Mouse (Mus musculus): ENCODE data around the gene Cers2. TPM values are rescaled to one million over a fixed set of nuclear protein-coding genes. Genes with fewer than 3 reads are reported as not detected.

Gene Cers2
- polyA plus RNA-seq, 1 experiment from 2014 or later = 168 TPM

DNA sequence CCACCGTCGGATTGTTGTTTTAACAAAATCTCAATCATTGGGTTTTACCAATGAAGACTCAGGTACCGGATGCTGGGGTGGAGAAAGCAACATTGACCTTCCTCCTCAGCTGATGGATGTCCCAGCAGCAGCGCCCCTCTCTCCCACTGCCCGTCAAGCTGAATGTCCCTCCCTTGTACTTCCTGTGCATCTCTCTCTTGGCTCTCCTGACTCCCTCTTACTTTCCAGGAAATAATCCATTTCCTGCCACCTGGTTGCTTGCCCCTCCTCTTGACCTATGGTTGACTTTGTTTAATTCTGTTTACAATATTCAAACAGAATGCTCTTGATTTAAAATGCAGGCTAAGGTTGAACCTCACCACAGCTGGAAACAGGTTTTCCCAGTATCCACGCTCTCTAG is 24.4 kb upstream of the Cers2 start:
- no peaks in the 10 kb centered on the region for H3K27me3 ChIP-seq
- WGBS = 72% methylated on average over 6 of the region's 6 CpGs
- ATAC-seq (ENCODE audit: insufficient number of reproducible peaks, insufficient read depth, low FRiP score, low TSS enrichment, low read depth) = no peak
- H3K9ac ChIP-seq = no peak overlapping the region
- H3K9me3 ChIP-seq = no peaks in the 10 kb centered on the region
- 0 out of 2 replicates have a peak, but pooled peaks cover 3% of the 10 kb centered on the region for H3K4me1 ChIP-seq
- H3K4me2 ChIP-seq = no peak overlapping the region
- H3K4me3 ChIP-seq = no peak overlapping the region
- peaks cover 84% of the 10 kb centered on the region for H3K36me3 ChIP-seq
- no peak overlapping the region for H3K27ac ChIP-seq

DNA sequence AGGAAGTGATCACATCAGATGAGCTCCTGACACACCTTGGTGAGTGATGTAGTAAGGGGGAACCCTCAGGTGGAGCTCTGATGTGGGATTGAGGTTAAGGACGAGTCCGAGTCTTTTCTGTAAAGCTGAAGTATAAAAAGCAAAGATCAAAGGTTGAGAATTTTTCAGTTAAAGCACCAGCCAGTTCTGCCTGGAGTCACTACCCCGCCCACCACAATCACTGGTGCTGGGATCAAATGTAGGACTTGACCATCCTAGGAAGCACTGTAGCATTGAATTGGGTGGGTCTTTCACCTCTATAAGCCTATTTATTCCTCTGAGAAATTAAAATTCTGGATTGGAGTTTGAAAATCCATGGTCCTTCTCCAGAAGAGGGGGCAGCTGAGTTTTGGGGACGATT is 23.6 kb upstream of the Cers2 start:
- no peak overlapping the region for H3K4me2 ChIP-seq
- no peak for ATAC-seq (ENCODE audit: insufficient number of reproducible peaks, insufficient read depth, low FRiP score, low TSS enrichment, low read depth)
- H3K4me1 ChIP-seq = 0 out of 2 replicates have a peak, but pooled peaks cover 5% of the 10 kb centered on the region
- no peak overlapping the region for H3K9ac ChIP-seq
- no peak overlapping the region for H3K4me3 ChIP-seq
- H3K9me3 ChIP-seq = no peaks in the 10 kb centered on the region
- peaks cover 92% of the 10 kb centered on the region for H3K36me3 ChIP-seq
- WGBS = 84% methylated on average over 4 of the region's 4 CpGs
- no peak overlapping the region for H3K27ac ChIP-seq
- no peaks in the 10 kb centered on the region for H3K27me3 ChIP-seq

DNA sequence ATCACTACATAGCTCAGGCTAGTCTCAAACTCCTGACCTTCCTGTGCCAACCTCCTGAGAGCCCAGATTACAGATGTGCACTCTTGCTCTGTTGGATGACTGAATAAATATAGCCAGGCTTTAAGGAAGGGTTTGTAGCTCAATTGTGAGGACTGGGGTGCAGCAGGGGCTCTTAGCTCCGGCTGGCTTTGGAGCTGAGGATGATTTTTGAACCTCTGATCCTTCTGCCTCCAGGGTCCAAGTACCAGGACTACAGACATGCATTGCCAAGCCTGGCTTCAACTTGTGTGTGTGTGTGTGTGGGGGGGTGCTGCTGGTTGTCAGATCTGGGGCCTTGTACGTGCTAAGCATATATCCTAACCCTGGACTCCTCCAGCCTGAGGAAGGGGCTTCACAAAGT is 21.7 kb upstream of the Cers2 start:
- Histone ChIP-seq H3K9ac (no peak overlapping the region), H3K27me3 (no peaks in the 10 kb centered on the region), H3K4me3 (no peak overlapping the region), H3K4me1 (0 out of 2 replicates have a peak, but pooled peaks cover 4% of the 10 kb centered on the region), H3K9me3 (no peaks in the 10 kb centered on the region), H3K36me3 (peaks cover 95% of the 10 kb centered on the region), H3K4me2 (no peak overlapping the region), H3K27ac (no peak overlapping the region)
- ATAC-seq (ENCODE audit: insufficient number of reproducible peaks, insufficient read depth, low FRiP score, low TSS enrichment, low read depth) = no peak
- 90% methylated on average over 2 of the region's 2 CpGs for WGBS

DNA sequence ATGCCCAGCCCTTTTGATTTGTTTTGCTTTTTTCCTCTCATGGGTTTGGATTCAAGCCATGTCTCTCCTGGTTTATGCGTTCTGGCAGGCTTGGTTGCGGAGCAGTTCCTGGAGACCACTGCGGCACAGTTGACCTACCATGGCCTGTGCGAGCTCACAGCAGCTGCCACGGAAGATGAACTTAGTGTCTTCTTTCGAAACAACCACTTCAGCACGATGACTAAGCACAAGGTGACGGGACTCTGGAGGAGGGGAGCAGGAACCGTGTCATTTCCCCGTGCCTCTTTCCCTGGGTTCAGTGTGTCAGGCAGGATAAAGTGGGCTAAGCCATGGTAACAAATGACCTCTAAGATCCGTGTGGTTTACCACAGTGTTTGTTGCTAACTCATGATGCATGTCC is 21.1 kb upstream of the Cers2 start:
- WGBS = 79% methylated on average over 11 of the region's 11 CpGs

DNA sequence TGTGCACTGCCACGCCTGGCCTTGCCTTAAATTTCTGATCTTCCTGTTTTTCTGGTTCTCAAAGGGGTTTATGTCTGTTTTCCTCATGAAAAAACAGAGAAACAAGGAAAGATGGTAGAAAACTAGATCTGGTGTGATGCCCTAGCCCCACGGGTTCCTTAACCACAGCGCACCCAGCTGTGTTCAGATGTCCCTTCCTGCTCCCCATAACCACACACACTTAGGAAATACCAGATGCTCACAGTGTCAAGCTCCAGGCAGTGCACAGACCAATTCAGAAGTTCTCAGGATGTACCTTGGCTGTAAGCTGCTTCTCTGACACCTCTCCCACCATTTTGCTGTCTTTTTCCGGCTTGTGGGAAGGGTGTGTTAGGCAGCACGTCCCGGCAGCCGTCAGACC is 20.3 kb upstream of the Cers2 start:
- H3K27me3 ChIP-seq = no peaks in the 10 kb centered on the region
- H3K4me1 ChIP-seq = 0 out of 2 replicates have a peak, but pooled peaks cover 4% of the 10 kb centered on the region
- no peak overlapping the region for H3K9ac ChIP-seq
- peak overlapping the region; percentile 60; the same call in 1 of the 2 replicates for H3K27ac ChIP-seq
- H3K9me3 ChIP-seq = no peaks in the 10 kb centered on the region
- WGBS = 82% methylated on average over 7 of the region's 7 CpGs
- no peak overlapping the region for H3K4me2 ChIP-seq
- peaks cover 84% of the 10 kb centered on the region for H3K36me3 ChIP-seq
- ATAC-seq (ENCODE audit: insufficient number of reproducible peaks, insufficient read depth, low FRiP score, low TSS enrichment, low read depth) = no peak
- H3K4me3 ChIP-seq = no peak overlapping the region

More for the DNA sequence above, 21.1 kb upstream of the Cers2 start:
- no peak for ATAC-seq (ENCODE audit: insufficient number of reproducible peaks, insufficient read depth, low FRiP score, low TSS enrichment, low read depth)
- H3K4me3 ChIP-seq = no peak overlapping the region
- H3K9ac ChIP-seq = no peak overlapping the region
- H3K4me1 ChIP-seq = 0 out of 2 replicates have a peak, but pooled peaks cover 4% of the 10 kb centered on the region
- H3K4me2 ChIP-seq = no peak overlapping the region
- H3K27ac ChIP-seq = no peak overlapping the region
- H3K27me3 ChIP-seq = no peaks in the 10 kb centered on the region
- peaks cover 90% of the 10 kb centered on the region for H3K36me3 ChIP-seq
- H3K9me3 ChIP-seq = no peaks in the 10 kb centered on the region

DNA sequence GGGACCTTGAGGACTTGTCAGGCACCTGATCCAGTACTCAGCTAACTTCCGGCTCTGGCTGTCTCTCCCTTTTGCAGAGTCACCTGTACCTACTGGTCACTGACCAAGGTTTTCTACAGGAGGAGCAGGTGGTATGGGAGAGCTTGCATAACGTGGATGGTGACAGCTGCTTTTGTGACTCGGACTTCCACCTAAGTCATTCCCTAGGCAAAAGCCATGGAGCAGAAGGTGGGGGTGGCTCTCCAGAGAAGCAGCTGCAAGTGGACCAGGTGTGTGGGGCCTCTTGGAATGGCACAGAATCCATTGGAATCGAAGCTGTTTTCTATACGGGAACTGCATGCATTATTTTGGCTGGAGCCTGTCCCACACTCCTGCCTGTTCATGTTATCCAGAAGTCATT is 19.9 kb upstream of the Cers2 start:
- no peaks in the 10 kb centered on the region for H3K27me3 ChIP-seq
- H3K4me3 ChIP-seq = no peak overlapping the region
- H3K9ac ChIP-seq = no peak overlapping the region
- H3K9me3 ChIP-seq = no peaks in the 10 kb centered on the region
- ATAC-seq (ENCODE audit: insufficient number of reproducible peaks, insufficient read depth, low FRiP score, low TSS enrichment, low read depth) = no peak
- peaks cover 80% of the 10 kb centered on the region for H3K36me3 ChIP-seq
- H3K4me2 ChIP-seq = no peak overlapping the region
- 80% methylated on average over 5 of the region's 5 CpGs for WGBS
- 0 out of 2 replicates have a peak, but pooled peaks cover 4% of the 10 kb centered on the region for H3K4me1 ChIP-seq
- peak overlapping the region; percentile 60; the same call in 1 of the 2 replicates for H3K27ac ChIP-seq

DNA sequence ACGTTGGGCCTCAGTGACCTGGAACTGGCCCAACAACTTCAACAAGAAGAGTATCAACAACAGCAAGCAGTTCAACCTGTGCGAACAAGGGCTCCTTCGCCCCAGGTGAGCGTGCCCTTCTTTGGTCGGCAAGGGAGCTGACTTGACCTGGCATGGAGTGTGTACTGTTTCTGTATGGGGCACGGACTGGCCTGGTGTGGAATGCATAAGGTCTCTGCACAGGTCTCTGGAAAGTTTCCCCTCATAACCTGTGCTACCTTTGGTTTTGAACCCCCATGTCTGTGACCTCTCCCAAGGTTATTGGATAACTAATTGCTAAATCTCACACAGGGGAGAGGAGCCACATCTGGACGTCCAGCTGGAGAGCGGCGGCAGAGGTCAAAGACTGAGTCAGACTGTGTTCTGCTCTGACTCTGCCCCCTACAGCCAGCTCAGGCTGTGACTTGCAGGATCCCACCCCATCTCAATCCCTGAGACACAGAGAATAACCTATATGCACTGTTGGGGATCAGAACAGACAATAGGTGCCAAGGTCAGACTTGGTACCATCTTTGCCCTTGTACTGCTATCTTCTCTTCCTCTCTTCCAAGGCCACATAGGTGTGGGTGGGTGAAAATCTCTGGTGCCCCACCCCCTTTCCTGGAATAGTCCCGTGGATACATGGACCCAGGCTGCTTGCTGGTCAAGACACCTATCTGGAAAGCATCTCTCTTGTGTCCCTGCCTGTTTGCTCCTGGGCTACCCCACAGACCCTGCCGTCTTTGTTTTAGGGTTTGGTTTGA is 19.1 kb upstream of the Cers2 start:
- ATAC-seq (ENCODE audit: insufficient number of reproducible peaks, insufficient read depth, low FRiP score, low TSS enrichment, low read depth) = no peak
- H3K4me1 ChIP-seq = 0 out of 2 replicates have a peak, but pooled peaks cover 4% of the 10 kb centered on the region

DNA sequence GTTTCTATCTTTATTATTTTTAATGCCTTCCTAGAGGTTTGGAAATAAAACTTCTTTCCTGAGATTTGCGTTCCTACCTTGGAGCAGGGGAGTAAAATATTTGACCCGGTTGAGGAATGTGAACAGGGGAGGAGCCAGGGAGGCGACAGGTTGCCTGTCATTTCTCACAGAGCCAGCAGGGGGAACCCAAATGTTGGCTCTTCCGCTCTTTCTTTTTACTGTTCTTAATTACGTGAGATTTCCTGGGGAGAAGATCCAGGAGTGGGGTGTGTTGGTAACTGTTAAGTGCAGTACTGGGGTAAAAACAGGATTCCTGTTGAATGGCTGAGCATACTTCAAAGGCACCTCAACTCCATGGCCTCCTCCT is 18.5 kb upstream of the Cers2 start:
- H3K4me3 ChIP-seq = no peak overlapping the region
- H3K27ac ChIP-seq = no peak overlapping the region; the same call in 1 of the 2 replicates
- WGBS = 8% methylated on average over 5 of the region's 5 CpGs
- no peak for ATAC-seq (ENCODE audit: insufficient number of reproducible peaks, insufficient read depth, low FRiP score, low TSS enrichment, low read depth)
- no peak overlapping the region for H3K4me2 ChIP-seq
- H3K9me3 ChIP-seq = no peaks in the 10 kb centered on the region
- no peak overlapping the region for H3K9ac ChIP-seq
- H3K4me1 ChIP-seq = 0 out of 2 replicates have a peak, but pooled peaks cover 4% of the 10 kb centered on the region
- H3K27me3 ChIP-seq = no peaks in the 10 kb centered on the region
- peaks cover 66% of the 10 kb centered on the region for H3K36me3 ChIP-seq

More for the DNA sequence above, 19.1 kb upstream of the Cers2 start:
- 75% methylated on average over 11 of the region's 11 CpGs for WGBS
- Histone ChIP-seq H3K4me2 (no peak overlapping the region), H3K4me3 (no peak overlapping the region), H3K27ac (no peak overlapping the region), H3K9me3 (no peaks in the 10 kb centered on the region), H3K9ac (no peak overlapping the region), H3K36me3 (peaks cover 72% of the 10 kb centered on the region), H3K27me3 (no peaks in the 10 kb centered on the region)

DNA sequence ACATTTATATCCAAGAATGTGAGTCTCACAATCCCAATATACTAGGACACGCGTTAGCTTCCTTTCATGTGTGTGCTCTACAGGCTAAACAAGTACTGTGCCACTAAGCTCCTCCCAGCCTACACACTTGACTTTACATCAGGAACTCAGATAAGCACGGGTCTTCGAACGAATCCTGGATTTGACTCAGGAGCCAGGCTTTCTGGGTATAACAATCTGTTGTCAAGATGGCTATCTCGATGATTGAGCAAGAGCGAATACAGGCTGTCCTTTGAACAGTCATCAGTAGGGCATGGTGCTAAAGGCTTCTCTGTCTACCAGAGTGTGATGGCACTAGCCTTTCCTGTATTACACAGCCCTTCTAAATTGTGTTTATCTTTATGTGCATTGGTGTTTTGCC is 16.6 kb upstream of the Cers2 start:
- Histone ChIP-seq H3K36me3 (peaks cover 47% of the 10 kb centered on the region), H3K4me3 (no peak overlapping the region), H3K27me3 (no peaks in the 10 kb centered on the region), H3K4me2 (no peak overlapping the region), H3K27ac (no peak overlapping the region), H3K9ac (no peak overlapping the region), H3K9me3 (no peaks in the 10 kb centered on the region), H3K4me1 (0 out of 2 replicates have a peak, but pooled peaks cover 4% of the 10 kb centered on the region)
- no peak for ATAC-seq (ENCODE audit: insufficient number of reproducible peaks, insufficient read depth, low FRiP score, low TSS enrichment, low read depth)
- WGBS = 90% methylated on average over 7 of the region's 7 CpGs

DNA sequence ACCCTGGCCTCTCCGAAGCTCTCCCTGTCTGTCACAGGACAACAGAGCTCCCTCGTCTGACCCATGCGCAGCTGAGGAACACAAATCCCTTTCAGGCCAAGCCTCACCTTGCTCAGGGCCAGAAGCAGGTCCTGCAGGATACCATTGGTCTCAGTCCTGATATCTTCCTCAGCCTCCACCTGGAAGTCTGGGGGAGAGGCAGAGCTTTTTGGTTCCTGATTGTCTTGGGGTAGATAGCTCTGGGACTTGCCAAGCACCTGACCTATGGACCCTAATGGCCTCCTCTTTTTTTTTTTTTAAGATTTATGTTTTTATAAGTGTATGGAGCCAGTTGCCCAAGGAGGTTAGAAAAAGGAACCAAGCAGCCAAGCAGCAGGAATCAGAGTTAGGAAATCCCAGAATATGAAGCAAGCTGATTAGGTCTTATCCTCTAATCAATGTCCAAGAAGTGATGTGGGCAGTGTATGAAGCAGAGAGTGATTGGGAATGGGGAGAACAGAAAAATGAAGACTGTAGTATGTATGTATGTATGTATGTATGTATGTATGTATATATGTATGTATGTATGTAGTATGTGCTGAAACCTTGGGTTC is 13.3 kb upstream of the Cers2 start:
- no peaks in the 10 kb centered on the region for H3K27me3 ChIP-seq
- no peak for ATAC-seq (ENCODE audit: insufficient number of reproducible peaks, insufficient read depth, low FRiP score, low TSS enrichment, low read depth)
- H3K9ac ChIP-seq = no peak overlapping the region
- H3K4me2 ChIP-seq = no peak overlapping the region
- H3K9me3 ChIP-seq = no peaks in the 10 kb centered on the region
- H3K4me3 ChIP-seq = no peak overlapping the region
- whole genome bisulfite sequencing = 78% methylated on average over 3 of the region's 3 CpGs
- H3K27ac ChIP-seq = no peak overlapping the region
- H3K4me1 ChIP-seq = no peaks in the 10 kb centered on the region
- peaks cover 17% of the 10 kb centered on the region for H3K36me3 ChIP-seq

DNA sequence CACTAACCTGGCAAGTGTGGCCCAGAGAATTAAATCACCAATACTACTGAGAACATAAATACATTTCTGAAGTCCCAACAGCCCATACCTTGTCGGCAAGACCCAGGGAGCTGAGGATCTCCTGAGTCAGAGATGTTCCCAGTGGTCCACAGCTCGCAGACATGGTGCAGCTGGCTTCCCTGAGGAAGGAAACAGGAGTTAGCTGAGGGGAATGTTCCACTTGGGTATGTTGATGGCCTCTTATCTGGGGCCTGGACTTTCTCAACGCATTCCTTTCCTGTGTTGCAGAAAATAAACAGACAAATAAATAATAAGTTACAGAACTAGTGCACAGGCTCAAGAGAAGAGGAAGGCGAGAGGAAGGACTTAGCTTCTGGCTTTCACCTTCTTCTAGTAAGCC is 8.3 kb upstream of the Cers2 start:
- no peaks in the 10 kb centered on the region for H3K27me3 ChIP-seq
- 82% methylated on average over 4 of the region's 4 CpGs for WGBS
- no peaks in the 10 kb centered on the region for H3K4me1 ChIP-seq
- no peak for ATAC-seq (ENCODE audit: insufficient number of reproducible peaks, insufficient read depth, low FRiP score, low TSS enrichment, low read depth)
- H3K9me3 ChIP-seq = no peaks in the 10 kb centered on the region
- H3K9ac ChIP-seq = no peak overlapping the region
- H3K4me3 ChIP-seq = no peak overlapping the region
- H3K27ac ChIP-seq = no peak overlapping the region
- no peaks in the 10 kb centered on the region for H3K36me3 ChIP-seq
- no peak overlapping the region for H3K4me2 ChIP-seq

DNA sequence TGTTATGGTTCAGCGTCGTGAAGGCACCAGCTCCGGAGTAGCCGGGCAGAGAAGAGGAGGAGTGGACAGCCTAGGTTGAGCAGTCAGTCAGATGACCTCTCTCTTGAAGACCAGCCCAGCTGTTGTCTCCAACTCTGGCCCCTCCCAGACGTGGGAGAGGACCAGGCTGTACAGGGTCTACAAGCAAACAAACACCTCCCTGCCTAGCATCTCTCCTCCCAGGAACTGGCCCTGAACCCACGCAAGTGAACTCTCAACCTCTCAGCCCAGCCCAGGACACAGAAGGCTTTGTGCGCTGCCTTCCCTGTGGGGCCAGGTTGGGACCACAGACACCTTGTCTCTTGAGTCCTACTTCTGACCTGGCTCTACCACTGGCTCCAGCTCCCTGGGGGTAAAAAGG is 7.5 kb upstream of the Cers2 start, which contains the start of gene Anxa9:
TSS of gene Anxa9 (minus strand) at position 77 of the 400 bp plus-strand sequence.
- Histone ChIP-seq H3K9ac (no peak within 1 kb of the TSS), H3K27me3 (no peaks in the 10 kb centered on the region), H3K27ac (no peak within 1 kb of the TSS), H3K9me3 (no peaks in the 10 kb centered on the region), H3K4me1 (no peaks in the 10 kb centered on the region), H3K4me2 (no peak within 1 kb of the TSS), H3K4me3 (no peak within 1 kb of the TSS), H3K36me3 (no peaks in the 10 kb centered on the region)
- ATAC-seq (ENCODE audit: insufficient number of reproducible peaks, insufficient read depth, low FRiP score, low TSS enrichment, low read depth) = no peak
- 61% methylated on average over 7 of the region's 7 CpGs for WGBS
